Mouse (Mus musculus) kidney, embryonic 14.5 days (tissue): Measurements from ENCODE around the gene Art5. TPM values are rescaled to one million over a fixed set of nuclear protein-coding genes. Genes with fewer than 3 reads are reported as not detected.
"Not testable (repeated sequence)": the region's sequence is repeated elsewhere in the genome, so short reads cannot be mapped to it uniquely, and the experiment has no call there.

Source experiments
- ATAC-seq: fragments of 200-750 bp; cut with Nextera tagmentation; 2 replicates; pipeline ENCODE4 v1.8.0; 2017; ENCODE audit warnings: moderate number of reproducible peaks, mild to moderate bottlenecking, moderate TSS enrichment, moderate library complexity; ENCODE audit not compliant: low FRiP score, low TSS enrichment
- H3K27ac ChIP-seq: fragments of 300-500 bp; sonication (generic); 2 replicates; pipeline ENCODE4 v1.5.1; 2014; ENCODE audit warnings: low read depth, mild to moderate bottlenecking, low read length, moderate library complexity, mixed read lengths
- H3K27me3 ChIP-seq: fragments of 300-500 bp; sonication (generic); 2 replicates; pipeline ENCODE4 v1.6.1; 2014; ENCODE audit warnings: mild to moderate bottlenecking, low read length; ENCODE audit not compliant: control insufficient read depth, insufficient read depth
- H3K36me3 ChIP-seq: fragments of 300-500 bp; sonication (generic); 2 replicates; pipeline ENCODE4 v1.6.1; 2014; ENCODE audit warnings: low read length, mixed read lengths; ENCODE audit not compliant: control insufficient read depth, insufficient read depth
- H3K4me1 ChIP-seq: fragments of 300-500 bp; sonication (generic); 2 replicates; pipeline ENCODE4 v1.6.1; 2014; ENCODE audit warnings: low read length, mixed read lengths; ENCODE audit not compliant: control insufficient read depth, insufficient read depth
- H3K4me2 ChIP-seq: fragments of 300-500 bp; sonication (generic); replicated peaks from 2 replicates; pipeline ENCODE4 v1.6.1; 2014; ENCODE audit warnings: low read depth, mild to moderate bottlenecking, low read length
- H3K4me3 ChIP-seq: fragments of 300-500 bp; sonication (generic); 2 replicates; pipeline ENCODE4 v1.5.1; 2014; ENCODE audit warnings: mild to moderate bottlenecking, low read length
- H3K9ac ChIP-seq: fragments of 300-500 bp; sonication (generic); 2 replicates; pipeline ENCODE4 v1.6.1; 2014; ENCODE audit warnings: low read depth, mild to moderate bottlenecking, low read length, moderate library complexity
- H3K9me3 ChIP-seq: fragments of 300-500 bp; sonication (generic); 2 replicates; pipeline ENCODE4 v1.6.1; 2016; ENCODE audit warnings: low read length; ENCODE audit not compliant: control insufficient read depth
- WGBS: fragments of 180-500 bp; shearing (Covaris S2); extraction: QIAGEN DNeasy Blood & Tissue Kit; methylation state at CpG from one replicate; pipeline ENCODE4 v1.1.7; 2014; 5-methylcytosine and 5-hydroxymethylcytosine counted together
- polyA plus RNA-seq: library from polyadenylated mRNA; unstranded; fragments of >200 nt; fragmentation: Nextera tagmentation; extraction: Ambion mirVana; gene quantifications from 2 replicates; pipeline ENCODE4 v1.2.1, GENCODE M21; 2014

The Art5 gene
- polyA plus RNA-seq, 1 experiment from 2014 or later: 2.1 TPM

GRCm38 (mm10) chr7:102066363-102066762, 42.9 kb downstream of the Art5 start:
- WGBS: 68% methylated on average over 6 of the region's 6 CpGs

GRCm38 (mm10) chr7:102065046-102065891, 44.0 kb downstream of the Art5 start, which contains the start of the genes Rnf121, Xndc1 and Xntrpc:
Rnf121 (minus strand) TSS chr7:102065469.
Xndc1 (plus strand) TSS chr7:102065511.
Xntrpc (plus strand) TSS chr7:102065713.
- peaks cover 11% of the 10 kb centered on the region; the same call in 1 of the 2 replicates for H3K36me3 ChIP-seq
- H3K9me3 ChIP-seq: no peaks in the 10 kb centered on the region
- peaks cover 10% of the 10 kb centered on the region; the same call in 1 of the 2 replicates for H3K4me1 ChIP-seq
- ATAC-seq: peak; percentile 98
- peak within 1 kb of the TSS; percentile 57 for H3K4me2 ChIP-seq
- no peaks in the 10 kb centered on the region for H3K27me3 ChIP-seq
- peak within 1 kb of the TSS; percentile 79 for H3K9ac ChIP-seq
- peak within 1 kb of the TSS; percentile 84 for H3K4me3 ChIP-seq
- peak within 1 kb of the TSS; percentile 65; the same call in 1 of the 2 replicates for H3K27ac ChIP-seq
- WGBS: under 1% methylated on average over 56 of the region's 56 CpGs

More at GRCm38 (mm10) chr7:102066363-102066762, 42.9 kb downstream of the Art5 start:
- H3K36me3 ChIP-seq: peaks cover 16% of the 10 kb centered on the region; the same call in 1 of the 2 replicates
- H3K27me3 ChIP-seq: no peaks in the 10 kb centered on the region
- ATAC-seq: no peak
- peak overlapping the region; percentile 84 for H3K4me3 ChIP-seq
- H3K9me3 ChIP-seq: no peaks in the 10 kb centered on the region
- H3K9ac ChIP-seq: peak overlapping the region; percentile 79
- 0 out of 2 replicates have a peak overlapping the region, but pooled peaks have one; percentile 65 for H3K27ac ChIP-seq
- H3K4me2 ChIP-seq: peak overlapping the region; percentile 57
- peaks cover 10% of the 10 kb centered on the region; the same call in 1 of the 2 replicates for H3K4me1 ChIP-seq

- peak overlapping the region; percentile 65; the same call in 1 of the 2 replicates for H3K27ac ChIP-seq
- 1% methylated on average over 9 of the region's 9 CpGs for WGBS
- peaks cover 10% of the 10 kb centered on the region; the same call in 1 of the 2 replicates for H3K4me1 ChIP-seq
- no peaks in the 10 kb centered on the region for H3K9me3 ChIP-seq
- peak; percentile 34; the same call in 1 of the 2 replicates for ATAC-seq
- H3K27me3 ChIP-seq: no peaks in the 10 kb centered on the region
- H3K9ac ChIP-seq: peak overlapping the region; percentile 79
- H3K4me3 ChIP-seq: peak overlapping the region; percentile 84
- H3K4me2 ChIP-seq: peak overlapping the region; percentile 57
- H3K36me3 ChIP-seq: peaks cover 7% of the 10 kb centered on the region; the same call in 1 of the 2 replicates
These were observed 44.6 kb downstream of the Art5 start for GRCm38 (mm10) chr7:102064655-102065045.

- ATAC-seq: no peak
- Histone ChIP-seq H3K27ac (no peak overlapping the region), H3K9ac (no peak overlapping the region), H3K4me3 (peak overlapping the region; percentile 84), H3K36me3 (peaks cover 12% of the 10 kb centered on the region; the same call in 1 of the 2 replicates), H3K4me2 (peak overlapping the region; percentile 57), H3K9me3 (no peaks in the 10 kb centered on the region), H3K27me3 (no peaks in the 10 kb centered on the region), H3K4me1 (peaks cover 10% of the 10 kb centered on the region; the same call in 1 of the 2 replicates)
- WGBS: 75% methylated on average over 9 of the region's 9 CpGs
These were observed 45.4 kb downstream of the Art5 start for GRCm38 (mm10) chr7:102063891-102064290.

- no peak for ATAC-seq
- H3K9me3 ChIP-seq: no peaks in the 10 kb centered on the region
- no peaks in the 10 kb centered on the region for H3K27me3 ChIP-seq
- H3K9ac ChIP-seq: no peak overlapping the region
- peaks cover 10% of the 10 kb centered on the region; the same call in 1 of the 2 replicates for H3K4me1 ChIP-seq
- no peak overlapping the region for H3K4me2 ChIP-seq
- peaks cover 13% of the 10 kb centered on the region; the same call in 1 of the 2 replicates for H3K36me3 ChIP-seq
- WGBS: 76% methylated on average over 1 of the region's 1 CpGs
- H3K4me3 ChIP-seq: no peak overlapping the region
- H3K27ac ChIP-seq: no peak overlapping the region
These were observed 47.1 kb downstream of the Art5 start for GRCm38 (mm10) chr7:102062203-102062602.

- no peak overlapping the region for H3K9ac ChIP-seq
- H3K9me3 ChIP-seq: no peaks in the 10 kb centered on the region
- WGBS: 93% methylated on average over 3 of the region's 3 CpGs
- H3K36me3 ChIP-seq: peaks cover 18% of the 10 kb centered on the region; the same call in 1 of the 2 replicates
- H3K27ac ChIP-seq: no peak overlapping the region
- no peak overlapping the region for H3K4me3 ChIP-seq
- H3K4me1 ChIP-seq: peaks cover 6% of the 10 kb centered on the region; the same call in 1 of the 2 replicates
- no peaks in the 10 kb centered on the region for H3K27me3 ChIP-seq
- ATAC-seq: no peak
- H3K4me2 ChIP-seq: no peak overlapping the region
These were observed 47.9 kb downstream of the Art5 start for GRCm38 (mm10) chr7:102061353-102061752.

GRCm38 (mm10) chr7:102048524-102048923, 60.8 kb downstream of the Art5 start:
- H3K4me3 ChIP-seq, H3K27me3 ChIP-seq, H3K4me2 ChIP-seq, H3K4me1 ChIP-seq, H3K36me3 ChIP-seq, H3K9me3 ChIP-seq, H3K9ac ChIP-seq, ATAC-seq, H3K27ac ChIP-seq: not testable (repeated sequence)
